Mouse (Mus musculus) embryonic facial prominence, embryonic 15.5 days (tissue): ENCODE data around the gene Oat. TPM values are rescaled to one million over a fixed set of nuclear protein-coding genes. Genes with fewer than 3 reads are reported as not detected.

ENCODE experiments used
- ATAC-seq: fragments of 200-750 bp; cut with Nextera tagmentation; 2 replicates; pipeline ENCODE4 v1.8.0; 2017; ENCODE audit warnings: low read depth, moderate TSS enrichment; ENCODE audit not compliant: insufficient number of reproducible peaks, low FRiP score, low TSS enrichment
- H3K27ac ChIP-seq: fragments of 300-500 bp; sonication (generic); replicated peaks from 2 replicates; pipeline ENCODE4 v1.5.1; 2015; ENCODE audit warnings: mild to moderate bottlenecking, inconsistent platforms
- H3K27me3 ChIP-seq: fragments of 300-500 bp; sonication (generic); 2 replicates; pipeline ENCODE4 v1.6.1; 2015; ENCODE audit warnings: inconsistent platforms
- H3K36me3 ChIP-seq: fragments of 300-500 bp; sonication (generic); 2 replicates; pipeline ENCODE4 v1.6.1; 2015; ENCODE audit warnings: mild to moderate bottlenecking, inconsistent platforms
- H3K4me1 ChIP-seq: fragments of 300-500 bp; sonication (generic); 2 replicates; pipeline ENCODE4 v1.6.1; 2015; ENCODE audit warnings: inconsistent platforms
- H3K4me2 ChIP-seq: fragments of 300-500 bp; sonication (generic); replicated peaks from 2 replicates; pipeline ENCODE4 v1.6.1; 2015; ENCODE audit warnings: mild to moderate bottlenecking, inconsistent platforms
- H3K4me3 ChIP-seq: fragments of 300-500 bp; sonication (generic); replicated peaks from 2 replicates; pipeline ENCODE4 v1.5.1; 2015; ENCODE audit warnings: mild to moderate bottlenecking, inconsistent platforms
- H3K9ac ChIP-seq: fragments of 300-500 bp; sonication (generic); 2 replicates; pipeline ENCODE4 v1.6.1; 2015; ENCODE audit warnings: inconsistent platforms
- H3K9me3 ChIP-seq: fragments of 300-500 bp; sonication (generic); replicated peaks from 2 replicates; pipeline ENCODE4 v1.6.1; 2016; ENCODE audit warnings: inconsistent platforms
- WGBS: fragments of 180-500 bp; shearing (Covaris S2); methylation state at CpG from one replicate; pipeline ENCODE4 v1.1.7; 2015; 5-methylcytosine and 5-hydroxymethylcytosine counted together
- polyA plus RNA-seq: library from polyadenylated mRNA; unstranded; fragments of >200 nt; fragmentation: Nextera tagmentation; extraction: Ambion mirVana; gene quantifications from 2 replicates; pipeline ENCODE4 v1.2.1, GENCODE M21; 2015

The Oat gene
- polyA plus RNA-seq, 1 experiment from 2014 or later, result 237 TPM

- no peak for ATAC-seq
- Histone ChIP-seq H3K9ac (no peak overlapping the region), H3K4me3 (no peak overlapping the region), H3K9me3 (no peaks in the 10 kb centered on the region), H3K27me3 (no peaks in the 10 kb centered on the region), H3K36me3 (no peaks in the 10 kb centered on the region), H3K4me1 (no peaks in the 10 kb centered on the region), H3K27ac (no peak overlapping the region), H3K4me2 (no peak overlapping the region)
- 72% methylated on average over 4 of the region's 4 CpGs for WGBS
Measured at GRCm38 (mm10) chr7:132540597-132540996, 35.6 kb downstream of the Oat start.

GRCm38 (mm10) chr7:132529206-132529605 is 47.0 kb downstream of the Oat start:
- no peaks in the 10 kb centered on the region for H3K9me3 ChIP-seq
- no peak overlapping the region for H3K9ac ChIP-seq
- H3K4me1 ChIP-seq, result no peaks in the 10 kb centered on the region
- H3K27ac ChIP-seq, result no peak overlapping the region
- H3K27me3 ChIP-seq, result no peaks in the 10 kb centered on the region
- no peak overlapping the region for H3K4me3 ChIP-seq
- no peak for ATAC-seq
- 55% methylated on average over 3 of the region's 3 CpGs for WGBS
- H3K36me3 ChIP-seq, result no peaks in the 10 kb centered on the region
- H3K4me2 ChIP-seq, result no peak overlapping the region

GRCm38 (mm10) chr7:132513419-132513982 is 62.7 kb downstream of the Oat start:
- peaks cover 5% of the 10 kb centered on the region; the same call in 1 of the 2 replicates for H3K4me1 ChIP-seq
- ATAC-seq, result no peak
- no peak overlapping the region for H3K4me3 ChIP-seq
- no peaks in the 10 kb centered on the region for H3K9me3 ChIP-seq
- no peaks in the 10 kb centered on the region for H3K27me3 ChIP-seq
- no peak overlapping the region for H3K4me2 ChIP-seq
- WGBS, result 45% methylated on average over 7 of the region's 7 CpGs
- no peak overlapping the region for H3K9ac ChIP-seq
- no peak overlapping the region for H3K27ac ChIP-seq
- no peaks in the 10 kb centered on the region for H3K36me3 ChIP-seq

- ATAC-seq, result no peak
- Histone ChIP-seq H3K9ac (no peak overlapping the region), H3K27ac (no peak overlapping the region), H3K36me3 (no peaks in the 10 kb centered on the region), H3K27me3 (no peaks in the 10 kb centered on the region), H3K4me1 (peaks cover 12% of the 10 kb centered on the region; the same call in 1 of the 2 replicates), H3K4me3 (no peak overlapping the region), H3K9me3 (no peaks in the 10 kb centered on the region), H3K4me2 (no peak overlapping the region)
- WGBS, result 60% methylated on average over 2 of the region's 2 CpGs
Measured at GRCm38 (mm10) chr7:132509110-132509509, 67.1 kb downstream of the Oat start.

Other genes starting within 250 kb of the Oat start
- gene Nkx1-2, start 23.2 kb upstream of the Oat start, polyA plus RNA-seq, result 0.05 TPM in 1 of 2 replicates, not detected in the other
- 14.4 and 17.4 TPM in 2 replicates for gene Lhpp, start 34.2 kb upstream of the Oat start, polyA plus RNA-seq
- 21.6 and 22.5 TPM in 2 replicates for gene Fam53b, start 237.5 kb upstream of the Oat start, polyA plus RNA-seq